Mouse (Mus musculus): ENCODE measurements around the gene Nek2.

DNA sequence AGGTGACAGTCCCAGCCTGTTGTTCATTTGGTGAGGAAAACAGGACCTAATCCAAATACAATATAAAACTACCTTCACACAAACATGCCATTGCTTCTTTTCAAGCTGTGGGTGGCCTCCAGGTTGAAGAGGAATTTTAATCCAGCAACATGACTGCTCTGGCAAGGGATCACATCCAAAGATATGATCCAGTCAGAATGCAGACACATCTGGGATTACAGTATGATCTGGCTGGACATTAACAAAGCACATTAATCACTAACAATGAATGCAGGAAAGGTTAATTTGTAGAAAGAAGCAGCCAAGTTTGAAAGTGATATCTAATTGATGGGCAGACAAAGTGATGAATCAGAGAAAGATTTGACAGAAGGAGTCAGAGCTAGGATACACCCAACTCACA, 36.9 kb downstream of the Nek2 start:
- TF ChIP-seq CTCF (IDR thresholded peaks at IDR 0.05; ENCODE audit: low read depth) (no peak), EP300 (IDR thresholded peaks at IDR 0.05; ENCODE audit: low read depth) (no peak)
